Mouse (Mus musculus) thymus, postnatal 10 days (tissue): Measurements from ENCODE around the gene Homez.
A peak's percentile ranks its signal among the peaks of the same experiment; 100 is the strongest.

Source experiments
- DNase-seq, 2 experiments: peaks; one replicate each; pipeline ENCODE4 v3.0.0; 2021; ENCODE audit warnings: low spot score in 2 of 2

The Homez gene

GRCm38 (mm10) chr14:54868026-54868425 lies 2.7 kb downstream of the Homez start:
- DNase-seq: no peak

GRCm38 (mm10) chr14:54866936-54867335 lies 3.8 kb downstream of the Homez start:
- DNase-seq: peak; percentile 28 to 46

DNA sequence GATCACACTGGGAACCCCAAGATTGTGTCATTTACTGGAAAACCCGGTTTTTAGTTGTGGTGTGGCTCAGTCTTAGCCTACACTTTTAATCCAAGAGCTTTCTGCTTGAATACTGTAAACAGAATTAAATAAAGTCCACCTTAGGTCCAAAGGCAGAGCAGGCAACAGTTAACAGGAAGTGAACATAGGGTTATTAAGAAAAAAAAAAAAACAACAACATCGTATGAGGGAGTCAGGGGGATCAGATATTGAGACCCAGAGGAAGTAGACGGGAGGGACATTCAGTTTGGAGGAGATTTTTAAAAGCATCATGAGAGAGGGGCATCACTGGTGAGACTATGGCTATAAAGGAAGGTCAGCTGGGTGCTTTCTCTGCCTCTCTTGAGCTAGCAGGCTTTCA lies 4.5 kb downstream of the Homez start:
- no peak for DNase-seq

- DNase-seq: no peak
Observed at GRCm38 (mm10) chr14:54865626-54866025, 5.1 kb downstream of the Homez start.

DNA sequence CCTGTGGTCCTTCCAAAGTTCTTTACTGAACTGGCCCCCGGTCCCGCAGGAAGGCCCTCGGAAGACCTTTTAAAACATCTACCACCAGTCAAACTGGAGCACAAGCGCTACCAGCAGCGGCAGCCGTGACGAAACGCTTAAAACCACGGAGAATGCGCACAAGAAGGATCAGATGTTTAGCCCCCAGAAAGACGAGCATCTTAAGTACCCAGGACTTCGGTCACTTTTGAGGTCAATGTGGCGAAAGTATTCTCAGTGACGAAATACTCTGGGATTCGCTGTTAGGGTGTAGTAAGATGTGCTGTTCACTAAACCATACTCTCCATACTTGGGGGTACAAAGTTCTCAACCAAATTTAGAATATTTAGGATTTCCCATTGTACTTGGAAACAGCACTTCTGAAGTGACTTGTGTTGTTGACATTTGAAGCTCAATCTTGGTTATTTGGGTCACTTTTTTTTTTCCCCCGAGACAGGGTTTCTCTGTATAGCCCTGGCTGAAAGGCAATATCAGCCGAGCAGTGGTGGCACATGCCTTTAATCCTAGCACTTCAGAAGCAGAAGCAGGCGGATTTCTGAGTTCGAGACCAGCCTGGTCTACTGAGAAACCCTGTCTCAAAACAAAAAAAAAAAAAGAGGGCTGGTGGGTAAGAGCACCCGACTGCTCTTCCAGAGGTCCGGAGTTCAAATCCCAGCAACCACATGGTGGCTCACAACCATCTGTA lies 6.3 kb downstream of the Homez start:
- no peak for DNase-seq

GRCm38 (mm10) chr14:54863501-54864312 lies 7.1 kb downstream of the Homez start:
- DNase-seq: peak; percentile 66 to 69

- DNase-seq: peak; percentile 24 to 66
Observed at GRCm38 (mm10) chr14:54860511-54860910, 10.2 kb downstream of the Homez start.

GRCm38 (mm10) chr14:54857891-54858290 lies 12.9 kb downstream of the Homez start:
- no peak for DNase-seq

DNA sequence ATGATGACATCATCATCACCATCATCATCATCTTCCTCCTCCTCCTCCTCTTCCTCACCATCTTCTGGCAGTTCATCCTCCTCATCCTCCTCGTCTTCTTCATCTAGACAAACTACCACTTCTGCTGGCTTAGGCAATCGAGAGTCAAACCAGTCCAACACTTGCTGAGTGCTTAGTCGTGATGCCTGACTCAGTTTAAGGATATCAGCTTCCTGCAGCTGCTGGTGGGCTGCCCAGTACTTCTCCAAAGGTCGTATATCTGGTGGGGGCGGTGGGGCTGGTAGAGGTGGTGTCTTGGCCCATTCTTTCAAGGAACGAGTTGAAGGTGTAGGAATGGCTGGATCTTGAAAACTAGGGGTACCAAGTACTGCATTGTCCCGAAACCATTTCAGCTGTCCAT lies 14.1 kb downstream of the Homez start:
- DNase-seq: no peak

GRCm38 (mm10) chr14:54855726-54856125 lies 15.0 kb downstream of the Homez start:
- DNase-seq: no peak

- DNase-seq: peak in 1 of 2 experiments; percentile 17
Observed at GRCm38 (mm10) chr14:54843461-54843860, 27.3 kb downstream of the Homez start.

DNA sequence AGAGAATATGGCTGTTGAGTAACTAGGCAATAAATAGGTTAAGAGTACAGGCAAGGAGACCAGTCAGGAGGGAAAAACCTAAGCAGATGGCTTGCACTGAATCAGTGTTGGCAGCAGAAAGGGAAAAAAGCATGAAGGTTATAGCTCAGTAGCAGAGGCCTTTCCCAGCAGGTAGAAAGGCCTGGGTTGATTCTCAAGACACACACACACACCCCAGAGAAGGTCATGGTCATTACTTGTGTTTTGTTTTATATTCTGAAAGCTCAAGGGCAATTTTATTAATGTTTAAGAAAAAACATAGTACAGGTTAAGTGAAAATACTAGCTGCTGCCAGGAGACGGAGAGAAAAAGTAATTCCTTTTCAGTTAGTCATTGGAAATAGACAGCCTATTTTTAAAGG lies 47.0 kb downstream of the Homez start:
- no peak for DNase-seq

GRCm38 (mm10) chr14:54822301-54822700 lies 48.5 kb downstream of the Homez start:
- no peak for DNase-seq

DNA sequence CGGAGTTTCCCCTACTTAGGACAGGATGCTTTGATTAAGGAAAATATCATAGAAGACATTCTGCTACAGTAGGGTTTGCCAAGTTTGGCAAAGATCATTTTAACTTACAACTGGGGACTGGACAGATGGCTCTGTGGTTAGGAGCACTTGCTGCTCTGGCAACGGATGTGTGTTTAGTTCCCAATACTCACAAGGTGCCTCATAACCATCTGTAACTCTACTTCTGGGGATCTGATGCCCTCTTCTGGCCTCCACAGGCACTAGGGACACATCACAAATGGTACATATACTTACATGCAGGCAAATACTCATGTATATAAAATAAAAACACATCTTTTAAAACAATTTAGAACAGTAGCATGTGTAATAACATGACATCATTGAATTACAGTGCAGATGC lies 53.0 kb downstream of the Homez start:
- DNase-seq: peak; percentile 8 to 31

DNA sequence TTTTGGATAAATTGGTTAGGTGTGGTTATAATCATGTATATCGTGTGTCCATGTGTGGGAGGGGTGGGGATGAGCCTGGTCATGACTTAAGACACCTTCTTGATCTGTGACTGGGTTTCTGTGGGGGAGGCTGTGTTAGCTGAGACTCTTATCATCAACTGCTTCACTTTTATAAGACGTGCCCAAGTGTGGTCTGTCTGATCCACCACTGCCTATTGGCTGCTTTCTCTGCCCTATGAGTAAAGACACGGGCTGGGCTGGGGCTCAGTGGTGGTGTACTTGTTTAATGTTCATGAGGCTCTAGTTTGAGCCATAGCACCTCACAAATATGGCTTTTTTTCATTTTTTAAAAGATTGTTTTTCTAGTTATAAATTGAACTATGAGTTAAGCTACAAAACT lies 55.0 kb downstream of the Homez start:
- no peak for DNase-seq

DNA sequence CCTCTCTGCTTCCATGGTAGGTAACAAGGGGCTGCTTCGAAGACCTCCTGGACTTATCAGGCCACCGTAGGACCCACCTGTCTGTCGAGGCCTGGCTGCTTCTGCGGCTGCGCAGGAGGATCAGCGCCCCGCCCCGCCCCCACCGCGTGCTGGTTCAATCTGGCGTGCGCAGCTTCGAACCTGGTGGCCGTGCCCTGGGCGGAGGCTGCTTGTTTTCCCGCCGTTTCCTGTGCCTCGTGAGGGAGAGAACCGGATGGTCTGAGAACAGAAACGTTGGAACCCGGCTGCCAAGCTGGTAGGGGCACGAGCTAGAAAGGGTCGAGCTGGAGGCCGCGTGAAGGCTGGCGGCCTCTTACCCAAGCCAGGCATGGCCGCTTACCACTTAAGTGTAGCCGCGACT lies 56.8 kb downstream of the Homez start, which contains the start of gene Rnf212b:
Gene Rnf212b, plus strand, starts transcription at position 151 of the 400 bp plus-strand sequence.
- no peak for DNase-seq

DNA sequence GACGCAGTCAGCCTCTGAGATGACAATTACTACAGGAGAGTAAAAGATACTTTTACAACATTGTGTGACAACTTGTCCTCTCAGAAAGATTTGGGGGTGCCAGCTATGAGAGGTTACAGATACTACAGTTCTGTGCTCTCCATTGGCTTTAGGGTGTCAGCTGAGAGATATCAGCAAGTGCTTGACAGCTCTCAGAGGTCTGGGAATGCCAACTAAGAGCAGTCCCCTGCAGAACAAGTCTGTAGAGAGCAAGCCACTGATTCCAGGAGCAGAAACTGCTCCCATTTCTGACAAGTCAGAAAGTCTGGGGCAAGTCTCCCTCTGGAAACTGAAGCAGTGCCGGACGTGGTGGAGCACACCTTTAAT lies 61.1 kb downstream of the Homez start:
- no peak for DNase-seq

DNA sequence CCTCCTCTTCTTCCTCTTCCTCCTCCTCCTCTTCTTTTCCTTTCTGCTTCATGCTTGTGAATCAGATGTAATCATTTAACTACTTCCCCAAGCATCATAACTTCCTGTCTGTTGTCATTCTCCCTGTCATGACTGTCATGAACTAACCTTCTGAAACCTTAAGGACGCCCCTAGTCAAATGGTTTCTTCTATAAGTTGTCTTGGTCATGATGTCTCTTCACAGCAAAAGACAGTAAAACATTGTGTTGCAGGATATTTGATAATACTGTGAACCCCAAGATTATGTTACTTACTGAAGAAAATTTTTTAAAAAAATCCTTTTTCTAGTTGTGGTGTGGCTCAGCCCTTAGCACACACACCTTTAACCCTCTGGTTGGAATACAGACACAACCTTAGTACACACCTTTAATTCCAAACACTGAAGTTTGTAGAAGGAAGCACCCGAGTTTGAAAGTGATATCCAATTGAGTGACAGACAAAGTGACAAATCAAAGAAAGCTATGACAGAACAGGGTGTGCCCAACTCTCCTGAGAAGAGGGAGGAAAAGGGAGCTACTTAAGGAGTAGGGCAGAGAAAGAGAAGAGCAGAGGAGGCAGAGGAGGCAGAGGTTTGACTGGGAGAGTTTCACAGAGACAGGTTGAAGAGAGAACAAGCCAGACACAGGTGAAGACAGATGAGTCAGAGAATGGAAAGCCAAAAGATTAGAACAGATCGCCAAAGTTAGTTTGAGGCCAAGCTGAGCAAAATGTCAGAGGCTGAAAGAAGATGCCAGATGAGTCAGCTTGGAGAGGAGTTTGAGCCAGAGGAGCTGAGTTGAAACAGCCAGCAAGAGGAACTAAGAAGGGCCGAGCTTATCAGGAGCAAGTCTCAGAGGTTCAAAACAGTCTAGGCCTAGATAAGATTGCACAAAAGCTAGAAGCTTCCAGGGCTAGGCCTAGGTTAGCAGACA lies 61.8 kb downstream of the Homez start:
- DNase-seq: no peak

- no peak for DNase-seq
Observed at GRCm38 (mm10) chr14:54806124-54806523, 64.6 kb downstream of the Homez start.
